Mouse (Mus musculus): Measurements from ENCODE around the gene Gm20498. TPM values are rescaled to one million over a fixed set of nuclear protein-coding genes. Genes with fewer than 3 reads are reported as not detected.

Gm20498 gene
- total and polyA plus RNA-seq, 3 experiments: 41.5 to 46.2 TPM; not detected in 1

DNA sequence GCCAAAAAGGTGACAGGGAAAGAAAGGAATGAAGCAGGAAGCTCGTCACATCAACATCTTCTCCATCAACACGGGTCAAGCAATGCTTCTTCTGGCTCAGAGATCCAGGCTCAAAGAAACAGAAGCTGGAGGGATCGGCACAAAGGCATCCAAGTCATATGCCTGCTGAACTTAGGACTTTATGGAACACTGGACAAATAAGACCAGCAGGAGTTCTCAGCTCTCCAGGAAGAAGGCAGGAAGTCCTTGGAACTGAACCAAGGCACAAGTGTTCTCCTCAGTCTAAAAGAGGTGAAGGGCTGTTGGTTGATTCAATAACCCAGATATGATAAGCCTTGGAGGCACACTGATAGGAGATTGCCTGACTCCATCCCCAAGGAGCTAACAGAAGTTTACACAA, 207.7 kb downstream of the Gm20498 start:
- Histone ChIP-seq H3K4me1 (ENCODE audit: control insufficient read depth in 1 of 2, insufficient read depth in 2 of 2, low read length in 2 of 2) (no peaks in the 10 kb centered on the region), H3K27me3 (ENCODE audit: control insufficient read depth in 1 of 2, insufficient read depth in 2 of 2, low read length in 2 of 2) (peaks cover 0 to 6% of the 10 kb centered on the region in 2 experiments; a peak in 3 of 4 replicates), H3K9ac (ENCODE audit: control insufficient read depth, low read depth, low read length, poor library complexity, severe bottlenecking) (no peak overlapping the region), H3K4me3 (ENCODE audit: control insufficient read depth in 1 of 2, insufficient read depth in 1 of 2, low read depth in 2 of 2, low read length in 2 of 2) (no peak overlapping the region), H3K9me3 (replicated peaks; ENCODE audit: insufficient read depth, low read length) (no peaks in the 10 kb centered on the region), H3K79me2 (ENCODE audit: control insufficient read depth, insufficient read depth, low read length, poor library complexity) (no peaks in the 10 kb centered on the region), H3K27ac (ENCODE audit: control insufficient read depth, low read depth, low read length) (no peak overlapping the region), H3K36me3 (ENCODE audit: control insufficient read depth in 1 of 2, insufficient read depth in 2 of 2, low read length in 2 of 2) (no peaks in the 10 kb centered on the region)
- no peak for DNase-seq (ENCODE audit: low read depth, low spot score)
- TF ChIP-seq ZC3H11A (IDR thresholded peaks at IDR 0.05; ENCODE audit: low read depth, low read length) (no peak), ETS1 (IDR thresholded peaks at IDR 0.05; ENCODE audit: low read depth, low read length) (no peak), SIN3A (IDR thresholded peaks at IDR 0.05; ENCODE audit: low read length) (no peak), ZKSCAN1 (IDR thresholded peaks at IDR 0.05; ENCODE audit: low read depth, low read length) (no peak), HCFC1 (IDR thresholded peaks at IDR 0.05; ENCODE audit: low read depth, low read length) (no peak), JUND (IDR thresholded peaks at IDR 0.05; ENCODE audit: low read depth, low read length) (no peak), USF2 (IDR thresholded peaks at IDR 0.05; ENCODE audit: borderline replicate concordance in 1 of 2, insufficient read depth in 1 of 2, low read depth in 1 of 2, low read length in 2 of 2) (no peak), POLR2AphosphoS2 (IDR thresholded peaks at IDR 0.05; ENCODE audit: low read length) (no peak), GATA1 (IDR thresholded peaks at IDR 0.05; ENCODE audit: low read depth, low read length) (no peak), TBP (IDR thresholded peaks at IDR 0.05; ENCODE audit: low read depth, low read length) (no peak), MYB (IDR thresholded peaks at IDR 0.05; ENCODE audit: low read depth, low read length) (no peak), RCOR1 (IDR thresholded peaks at IDR 0.05; ENCODE audit: low read depth, low read length) (no peak), EP300 (IDR thresholded peaks at IDR 0.05; ENCODE audit: low read depth in 1 of 2, low read length in 2 of 2) (no peak), NRF1 (IDR thresholded peaks at IDR 0.05; ENCODE audit: insufficient read depth, low read depth, low read length, poor library complexity, severe bottlenecking) (no peak), NELFE (IDR thresholded peaks at IDR 0.05; ENCODE audit: low read depth, low read length) (no peak), POLR2A (IDR thresholded peaks at IDR 0.05; ENCODE audit: control insufficient read depth in 1 of 2, insufficient read depth in 1 of 2, low read depth in 1 of 2, low read length in 2 of 2, poor library complexity in 1 of 2) (no peak)

DNA sequence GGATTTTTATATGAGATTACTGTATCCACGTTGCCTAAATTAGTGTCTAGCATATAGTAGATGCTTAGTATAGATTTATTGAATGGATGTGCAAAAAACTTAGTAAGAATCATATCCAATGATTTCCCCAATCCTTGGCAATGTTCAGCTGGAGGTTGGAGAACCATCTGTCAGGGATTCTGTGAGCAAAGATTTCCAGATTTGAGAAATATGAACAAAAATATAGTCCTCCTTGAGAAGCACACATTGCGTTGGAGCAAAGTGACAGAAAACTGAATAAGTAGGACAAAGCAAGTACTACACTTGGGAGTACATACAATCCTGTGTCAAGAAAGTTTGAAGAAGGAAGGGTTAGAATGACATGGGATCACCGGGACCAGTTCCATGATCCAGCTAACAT, 208.6 kb downstream of the Gm20498 start:
- Histone ChIP-seq H3K36me3 (ENCODE audit: control insufficient read depth in 1 of 2, insufficient read depth in 2 of 2, low read length in 2 of 2) (no peaks in the 10 kb centered on the region), H3K9ac (ENCODE audit: control insufficient read depth, low read depth, low read length, poor library complexity, severe bottlenecking) (no peak overlapping the region)

More for the DNA sequence above, 208.6 kb downstream of the Gm20498 start:
- Histone ChIP-seq H3K9me3 (replicated peaks; ENCODE audit: insufficient read depth, low read length) (no peaks in the 10 kb centered on the region), H3K27me3 (ENCODE audit: control insufficient read depth in 1 of 2, insufficient read depth in 2 of 2, low read length in 2 of 2) (peaks cover 0 to 7% of the 10 kb centered on the region in 2 experiments; a peak in 3 of 4 replicates), H3K27ac (ENCODE audit: control insufficient read depth, low read depth, low read length) (no peak overlapping the region), H3K79me2 (ENCODE audit: control insufficient read depth, insufficient read depth, low read length, poor library complexity) (no peaks in the 10 kb centered on the region), H3K4me1 (ENCODE audit: control insufficient read depth in 1 of 2, insufficient read depth in 2 of 2, low read length in 2 of 2) (no peaks in the 10 kb centered on the region), H3K4me3 (ENCODE audit: control insufficient read depth in 1 of 2, insufficient read depth in 1 of 2, low read depth in 2 of 2, low read length in 2 of 2) (no peak overlapping the region)
- DNase-seq (ENCODE audit: low read depth, low spot score): no peak
- TF ChIP-seq MEF2A (IDR thresholded peaks at IDR 0.05; ENCODE audit: extremely low read depth, insufficient replicate concordance, low read depth, low read length, poor library complexity, severe bottlenecking) (no peak), SMC3 (IDR thresholded peaks at IDR 0.05; ENCODE audit: low read depth, low read length) (no peak), POLR2A (IDR thresholded peaks at IDR 0.05; ENCODE audit: control insufficient read depth in 1 of 2, insufficient read depth in 1 of 2, low read depth in 1 of 2, low read length in 2 of 2, poor library complexity in 1 of 2) (no peak), BHLHE40 (IDR thresholded peaks at IDR 0.05; ENCODE audit: borderline replicate concordance, low read depth, low read length) (no peak)
